Mouse (Mus musculus): ENCODE data around the gene Necap2. TPM values are rescaled to one million over a fixed set of nuclear protein-coding genes. Genes with fewer than 3 reads are reported as not detected.

Gene Necap2
- polyA plus RNA-seq, 1 experiment from 2014 or later, result 97.5 TPM

GRCm38 (mm10) chr4:141053138-141053537, 25.0 kb downstream of the Necap2 start:
- WGBS, result 64% methylated on average over 8 of the region's 8 CpGs
- Histone ChIP-seq H3K4me3 (replicated peaks; ENCODE audit: low read length) (no peak overlapping the region), H3K27ac (ENCODE audit: low read length) (no peak overlapping the region), H3K36me3 (ENCODE audit: control insufficient read depth, insufficient read depth, low read length) (no peaks in the 10 kb centered on the region), H3K4me2 (ENCODE audit: low read depth, low read length) (no peak overlapping the region), H3K9me3 (replicated peaks; ENCODE audit: control insufficient read depth, low read length) (no peaks in the 10 kb centered on the region), H3K4me1 (ENCODE audit: control insufficient read depth, insufficient read depth, low read length) (peaks cover 13% of the 10 kb centered on the region), H3K27me3 (ENCODE audit: control insufficient read depth, insufficient read depth, low read length) (no peaks in the 10 kb centered on the region), H3K9ac (ENCODE audit: low read length) (peak overlapping the region; percentile 52; the same call in 1 of the 2 replicates)
- no peak for ATAC-seq (ENCODE audit: insufficient read depth, low FRiP score)

GRCm38 (mm10) chr4:141052442-141052841, 25.7 kb downstream of the Necap2 start:
- Histone ChIP-seq H3K4me1 (ENCODE audit: control insufficient read depth, insufficient read depth, low read length) (peaks cover 13% of the 10 kb centered on the region), H3K9me3 (replicated peaks; ENCODE audit: control insufficient read depth, low read length) (no peaks in the 10 kb centered on the region), H3K36me3 (ENCODE audit: control insufficient read depth, insufficient read depth, low read length) (no peaks in the 10 kb centered on the region), H3K4me3 (replicated peaks; ENCODE audit: low read length) (no peak overlapping the region), H3K27me3 (ENCODE audit: control insufficient read depth, insufficient read depth, low read length) (no peaks in the 10 kb centered on the region), H3K9ac (ENCODE audit: low read length) (no peak overlapping the region), H3K27ac (ENCODE audit: low read length) (no peak overlapping the region), H3K4me2 (ENCODE audit: low read depth, low read length) (no peak overlapping the region)
- no peak for ATAC-seq (ENCODE audit: insufficient read depth, low FRiP score)
- WGBS, result 87% methylated on average over 12 of the region's 12 CpGs

- WGBS, result 40% methylated on average over 4 of the region's 4 CpGs
- no peak for ATAC-seq (ENCODE audit: insufficient read depth, low FRiP score)
- H3K36me3 ChIP-seq (ENCODE audit: control insufficient read depth, insufficient read depth, low read length), result no peaks in the 10 kb centered on the region
- no peaks in the 10 kb centered on the region for H3K9me3 ChIP-seq (replicated peaks; ENCODE audit: control insufficient read depth, low read length)
- no peak overlapping the region for H3K4me2 ChIP-seq (ENCODE audit: low read depth, low read length)
- H3K4me3 ChIP-seq (replicated peaks; ENCODE audit: low read length), result no peak overlapping the region
- H3K27ac ChIP-seq (ENCODE audit: low read length), result no peak overlapping the region
- no peaks in the 10 kb centered on the region for H3K27me3 ChIP-seq (ENCODE audit: control insufficient read depth, insufficient read depth, low read length)
- peaks cover 13% of the 10 kb centered on the region for H3K4me1 ChIP-seq (ENCODE audit: control insufficient read depth, insufficient read depth, low read length)
- no peak overlapping the region for H3K9ac ChIP-seq (ENCODE audit: low read length)
These were observed 28.7 kb downstream of the Necap2 start for GRCm38 (mm10) chr4:141049476-141049835.

GRCm38 (mm10) chr4:141048810-141049475, 29.2 kb downstream of the Necap2 start:
- Histone ChIP-seq H3K27ac (ENCODE audit: low read length) (peak overlapping the region; percentile 11; the same call in 1 of the 2 replicates), H3K4me1 (ENCODE audit: control insufficient read depth, insufficient read depth, low read length) (peaks cover 10% of the 10 kb centered on the region)
- 76% methylated on average over 17 of the region's 17 CpGs for WGBS

DNA sequence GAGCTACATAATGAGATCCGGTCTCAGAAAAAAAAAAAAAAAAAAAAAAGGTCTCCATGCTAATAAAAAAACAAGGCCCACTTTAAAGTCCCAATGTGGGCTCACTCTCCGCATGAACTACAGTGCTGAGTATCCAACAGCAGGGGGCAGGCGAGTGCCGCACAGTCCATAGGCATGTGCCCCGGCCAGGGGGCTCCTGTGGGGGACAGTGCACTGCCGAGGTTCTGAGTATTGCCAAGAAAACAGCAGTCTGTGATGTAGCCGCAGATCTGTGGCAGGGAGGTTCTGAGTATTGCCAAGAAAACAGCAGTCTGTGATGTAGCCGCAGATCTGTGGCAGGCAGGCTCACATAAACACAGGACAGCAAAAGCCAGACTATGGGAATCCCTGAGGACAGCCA, 33.3 kb downstream of the Necap2 start:
- no peaks in the 10 kb centered on the region for H3K36me3 ChIP-seq (ENCODE audit: control insufficient read depth, insufficient read depth, low read length)
- H3K4me1 ChIP-seq (ENCODE audit: control insufficient read depth, insufficient read depth, low read length), result no peaks in the 10 kb centered on the region

More at GRCm38 (mm10) chr4:141048810-141049475, 29.2 kb downstream of the Necap2 start:
- no peak overlapping the region for H3K4me3 ChIP-seq (replicated peaks; ENCODE audit: low read length)
- no peaks in the 10 kb centered on the region for H3K9me3 ChIP-seq (replicated peaks; ENCODE audit: control insufficient read depth, low read length)
- H3K4me2 ChIP-seq (ENCODE audit: low read depth, low read length), result no peak overlapping the region
- no peaks in the 10 kb centered on the region for H3K27me3 ChIP-seq (ENCODE audit: control insufficient read depth, insufficient read depth, low read length)
- H3K36me3 ChIP-seq (ENCODE audit: control insufficient read depth, insufficient read depth, low read length), result no peaks in the 10 kb centered on the region
- H3K9ac ChIP-seq (ENCODE audit: low read length), result no peak overlapping the region
- ATAC-seq (ENCODE audit: insufficient read depth, low FRiP score), result no peak

DNA sequence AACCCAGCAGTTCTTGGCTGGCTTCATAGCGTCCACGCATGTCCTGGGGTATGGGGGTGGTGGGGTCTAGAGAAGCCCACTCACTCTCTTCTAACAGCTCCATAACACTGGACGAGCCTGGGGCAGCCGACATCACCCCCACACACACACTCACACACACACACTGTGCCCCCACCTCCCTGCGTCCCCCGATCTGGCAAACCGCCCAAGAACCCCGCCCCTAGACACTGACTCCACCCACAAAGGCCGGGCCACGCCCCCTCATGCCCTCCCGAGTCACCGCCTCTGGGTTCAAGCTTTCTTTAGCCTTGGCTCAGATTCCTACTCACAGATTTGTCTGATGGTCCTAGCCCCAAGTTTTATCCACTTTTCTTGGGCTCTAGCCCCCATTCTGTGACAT, 37.0 kb downstream of the Necap2 start:
- ATAC-seq (ENCODE audit: insufficient read depth, low FRiP score), result no peak
- 44% methylated on average over 12 of the region's 12 CpGs for WGBS
- Histone ChIP-seq H3K4me3 (replicated peaks; ENCODE audit: low read length) (no peak overlapping the region), H3K27me3 (ENCODE audit: control insufficient read depth, insufficient read depth, low read length) (no peaks in the 10 kb centered on the region), H3K4me1 (ENCODE audit: control insufficient read depth, insufficient read depth, low read length) (no peaks in the 10 kb centered on the region), H3K9me3 (replicated peaks; ENCODE audit: control insufficient read depth, low read length) (no peaks in the 10 kb centered on the region), H3K9ac (ENCODE audit: low read length) (no peak overlapping the region), H3K36me3 (ENCODE audit: control insufficient read depth, insufficient read depth, low read length) (no peaks in the 10 kb centered on the region), H3K4me2 (ENCODE audit: low read depth, low read length) (no peak overlapping the region), H3K27ac (ENCODE audit: low read length) (no peak overlapping the region)

More for the DNA sequence above, 33.3 kb downstream of the Necap2 start:
- Histone ChIP-seq H3K27ac (ENCODE audit: low read length) (peak overlapping the region; percentile 60), H3K9ac (ENCODE audit: low read length) (no peak overlapping the region), H3K4me3 (replicated peaks; ENCODE audit: low read length) (no peak overlapping the region), H3K4me2 (ENCODE audit: low read depth, low read length) (no peak overlapping the region), H3K27me3 (ENCODE audit: control insufficient read depth, insufficient read depth, low read length) (no peaks in the 10 kb centered on the region), H3K9me3 (replicated peaks; ENCODE audit: control insufficient read depth, low read length) (no peaks in the 10 kb centered on the region)
- WGBS, result 8% methylated on average over 8 of the region's 8 CpGs
- ATAC-seq (ENCODE audit: insufficient read depth, low FRiP score), result peak; percentile 77

DNA sequence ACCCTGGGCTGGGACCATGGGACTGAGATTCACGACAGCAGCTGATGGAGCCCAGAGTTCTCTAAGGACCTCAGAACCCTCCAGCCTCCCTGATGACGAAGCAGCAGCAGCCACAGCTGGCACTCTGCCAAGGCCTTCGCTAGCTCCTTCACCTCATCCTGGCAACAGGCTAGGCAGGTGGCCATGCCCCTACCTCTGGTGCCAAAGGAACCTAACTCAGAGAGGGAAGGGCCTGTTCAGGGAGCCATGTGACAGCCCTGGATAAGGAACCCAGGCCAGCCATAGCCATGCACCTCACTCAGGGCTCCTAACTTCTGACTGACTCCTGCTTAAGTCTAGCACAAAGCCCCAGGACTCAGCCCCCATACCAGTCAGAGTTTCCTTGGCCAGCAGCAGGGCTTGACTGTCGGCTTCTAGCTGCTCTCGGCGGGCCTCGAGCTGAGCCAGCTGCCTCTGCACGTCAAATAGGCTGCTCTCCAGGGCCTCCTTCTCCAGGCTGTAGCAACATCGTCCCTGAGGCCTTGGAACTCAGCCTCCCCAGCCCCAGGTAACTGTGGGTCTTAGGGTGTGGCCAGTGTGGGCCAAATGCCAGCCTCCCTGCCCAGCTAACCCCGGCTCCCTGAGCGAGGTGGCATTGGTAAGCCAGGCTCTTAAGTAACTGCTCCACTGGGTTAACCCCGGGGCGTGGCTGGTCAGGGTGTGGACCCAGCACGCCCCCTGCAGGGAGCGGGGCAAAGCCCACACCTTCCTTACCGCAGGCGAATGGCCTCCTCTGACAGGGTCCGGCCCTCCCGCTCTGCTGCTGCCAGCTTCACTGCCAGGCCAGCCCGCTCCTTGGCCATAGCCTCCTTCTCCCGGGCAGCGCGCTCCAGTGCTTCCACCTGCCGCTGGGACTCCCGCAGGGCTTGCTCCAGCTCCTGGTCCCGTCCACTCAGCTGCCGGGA, 44.3 kb downstream of the Necap2 start:
- H3K9me3 ChIP-seq (replicated peaks; ENCODE audit: control insufficient read depth, low read length), result no peaks in the 10 kb centered on the region

GRCm38 (mm10) chr4:141031733-141032132, 46.4 kb downstream of the Necap2 start:
- 10% methylated on average over 6 of the region's 6 CpGs for WGBS
- ATAC-seq (ENCODE audit: insufficient read depth, low FRiP score), result peak; percentile 42; the same call in 1 of the 2 replicates
- no peak overlapping the region for H3K9ac ChIP-seq (ENCODE audit: low read length)

More for the DNA sequence above, 44.3 kb downstream of the Necap2 start:
- H3K4me3 ChIP-seq (replicated peaks; ENCODE audit: low read length), result no peak overlapping the region
- peaks cover 15% of the 10 kb centered on the region for H3K4me1 ChIP-seq (ENCODE audit: control insufficient read depth, insufficient read depth, low read length)
- H3K4me2 ChIP-seq (ENCODE audit: low read depth, low read length), result no peak overlapping the region
- no peaks in the 10 kb centered on the region for H3K36me3 ChIP-seq (ENCODE audit: control insufficient read depth, insufficient read depth, low read length)
- WGBS, result 67% methylated on average over 27 of the region's 27 CpGs
- ATAC-seq (ENCODE audit: insufficient read depth, low FRiP score), result peak; percentile 31; the same call in 1 of the 2 replicates
- peak overlapping the region; percentile 70 for H3K27ac ChIP-seq (ENCODE audit: low read length)
- no peaks in the 10 kb centered on the region for H3K27me3 ChIP-seq (ENCODE audit: control insufficient read depth, insufficient read depth, low read length)
- H3K9ac ChIP-seq (ENCODE audit: low read length), result peak overlapping the region; percentile 48

More at GRCm38 (mm10) chr4:141031733-141032132, 46.4 kb downstream of the Necap2 start:
- no peaks in the 10 kb centered on the region for H3K27me3 ChIP-seq (ENCODE audit: control insufficient read depth, insufficient read depth, low read length)
- H3K4me2 ChIP-seq (ENCODE audit: low read depth, low read length), result no peak overlapping the region
- H3K36me3 ChIP-seq (ENCODE audit: control insufficient read depth, insufficient read depth, low read length), result no peaks in the 10 kb centered on the region
- no peak overlapping the region for H3K4me3 ChIP-seq (replicated peaks; ENCODE audit: low read length)
- H3K9me3 ChIP-seq (replicated peaks; ENCODE audit: control insufficient read depth, low read length), result no peaks in the 10 kb centered on the region
- H3K27ac ChIP-seq (ENCODE audit: low read length), result no peak overlapping the region
- H3K4me1 ChIP-seq (ENCODE audit: control insufficient read depth, insufficient read depth, low read length), result peaks cover 15% of the 10 kb centered on the region
